Mouse (Mus musculus): ENCODE results near the gene Gm20737.
"Not testable (repeated sequence)": the region's sequence is repeated elsewhere in the genome, so short reads cannot be mapped to it uniquely, and the experiment has no call there.

Gm20737 gene

DNA sequence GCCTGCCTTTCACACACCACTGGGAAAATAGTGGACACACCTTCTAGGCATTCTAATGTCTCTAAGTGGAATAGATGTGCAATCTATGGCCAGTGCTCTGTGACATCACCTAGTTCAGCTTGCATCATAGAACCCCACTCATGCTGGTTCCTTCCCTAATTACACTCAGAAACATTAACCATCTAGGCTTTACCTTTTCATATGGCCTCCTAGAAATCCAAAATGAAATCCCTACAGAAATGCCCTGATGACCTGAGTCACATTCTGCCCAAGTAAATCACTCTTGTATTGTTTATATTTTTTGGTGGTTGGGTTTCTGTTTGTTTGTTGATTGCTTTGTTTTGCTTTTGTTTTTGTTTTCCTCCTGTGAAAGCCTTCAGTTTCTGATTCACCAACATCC is at the start of gene Gm20737:
TSS of gene Gm20737 (minus strand) at position 101 of the 400 bp plus-strand sequence.
- DNase-seq, result not testable (repeated sequence)

DNA sequence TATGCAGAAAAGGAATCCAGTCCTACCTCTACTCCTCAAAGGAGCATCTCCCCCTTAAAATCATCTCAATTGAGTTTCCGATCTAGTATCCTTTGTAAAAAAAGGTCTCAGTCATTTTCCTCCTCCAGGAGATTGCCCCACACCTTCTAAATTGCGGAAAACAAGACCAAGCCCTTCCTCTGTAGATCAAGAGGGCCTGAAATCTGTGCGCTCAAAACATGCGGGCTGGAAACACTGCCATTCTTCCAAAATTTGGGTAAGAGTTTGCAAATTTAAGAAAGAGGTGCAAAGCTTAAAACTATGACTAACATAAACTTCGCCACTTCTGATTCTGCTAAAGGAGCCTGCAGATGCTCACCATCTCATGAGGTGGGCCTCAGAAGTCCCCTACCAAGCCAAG is 17.3 kb upstream of the Gm20737 start, which contains the start of gene Gm21775:
TSS of gene Gm21775 (plus strand) at position 301 of the 400 bp plus-strand sequence.
- not testable (repeated sequence) for DNase-seq
